Mouse (Mus musculus) stomach, adult 2 months (tissue): Measurements from ENCODE around the gene Fanca. TPM values are rescaled to one million over a fixed set of nuclear protein-coding genes. Genes with fewer than 3 reads are reported as not detected.

ENCODE experiments used
- polyA plus RNA-seq: library from polyadenylated mRNA; depleted of rRNA; stranded (reverse); fragments of >200 nt; gene quantifications from 2 replicates; pipeline ENCODE4 v1.2.3, GENCODE M21; 2012; rRNA removed

Gene Fanca
- 5.6 and 11.0 TPM in 2 replicates for polyA plus RNA-seq

GRCm38 (mm10) chr8:123318467-123318911, at the start of gene Fanca:
Gene Fanca (minus strand): TSS chr8:123318576.

GRCm38 (mm10) chr8:123332262-123333090, 14.1 kb upstream of the Fanca start, which contains the start of gene Spire2:
Gene Spire2 (plus strand): TSS chr8:123332713.

GRCm38 (mm10) chr8:123254099-123254885, 64.1 kb downstream of the Fanca start, which contains the start of the genes Zfp276 and Vps9d1:
Gene Zfp276 (plus strand): TSS chr8:123254195.
Gene Vps9d1 (minus strand): TSS chr8:123254348.

GRCm38 (mm10) chr8:123235520-123236497, 82.6 kb downstream of the Fanca start, which contains the start of gene Spata2l:
Gene Spata2l (minus strand): TSS chr8:123236233.

GRCm38 (mm10) chr8:123224278-123225266, 93.8 kb downstream of the Fanca start, which contains the start of gene Cdk10:
Gene Cdk10 (plus strand): TSS chr8:123224842.

Other genes starting within 250 kb of the Fanca start
- 1,173 and 2,683 TPM in 2 replicates for gene Rpl13, start 216.2 kb downstream of the Fanca start, polyA plus RNA-seq
- gene Cpne7, start 201.2 kb downstream of the Fanca start, polyA plus RNA-seq, result 0.65 and 0.74 TPM in 2 replicates
- 0.33 and 2.9 TPM in 2 replicates for gene Sult5a1, start 160.3 kb downstream of the Fanca start, polyA plus RNA-seq
- 7.0 and 7.4 TPM in 2 replicates for gene Dpep1, start 132.3 kb downstream of the Fanca start, polyA plus RNA-seq
- gene Chmp1a, start 105.8 kb downstream of the Fanca start, polyA plus RNA-seq, result 64.7 and 76.1 TPM in 2 replicates
- gene Spata33, start 105.7 kb downstream of the Fanca start, polyA plus RNA-seq, result 0.19 and 0.96 TPM in 2 replicates
- 25.0 and 25.3 TPM in 2 replicates for gene Cdk10, start 93.7 kb downstream of the Fanca start, polyA plus RNA-seq
- 4.4 and 7.0 TPM in 2 replicates for gene Spata2l, start 82.3 kb downstream of the Fanca start, polyA plus RNA-seq
- 12.0 and 14.9 TPM in 2 replicates for gene Zfp276, start 64.4 kb downstream of the Fanca start, polyA plus RNA-seq
- gene Vps9d1, start 64.2 kb downstream of the Fanca start, polyA plus RNA-seq, result 42.1 and 58.2 TPM in 2 replicates
- gene Spire2, start 14.1 kb upstream of the Fanca start, polyA plus RNA-seq, result 26.4 and 34.4 TPM in 2 replicates
- 64.3 and 69.0 TPM in 2 replicates for gene Tcf25, start 55.2 kb upstream of the Fanca start, polyA plus RNA-seq
- not detected in 2 replicates for gene Mc1r, start 88.5 kb upstream of the Fanca start, polyA plus RNA-seq
- gene Tubb3, start 92.8 kb upstream of the Fanca start, polyA plus RNA-seq, result 7.0 and 9.8 TPM in 2 replicates
- gene Def8, start 105.0 kb upstream of the Fanca start, polyA plus RNA-seq, result 10.6 and 17.1 TPM in 2 replicates
- 10.1 and 12.7 TPM in 2 replicates for gene Afg3l1, start 159.3 kb upstream of the Fanca start, polyA plus RNA-seq
- 0.52 and 0.58 TPM in 2 replicates for gene Dbndd1, start 196.9 kb upstream of the Fanca start, polyA plus RNA-seq
- gene Gas8, start 200.3 kb upstream of the Fanca start, polyA plus RNA-seq, result 3.0 and 3.3 TPM in 2 replicates